Mouse (Mus musculus): ENCODE measurements around the gene Scgb2b11.
"Not testable (repeated sequence)": the region's sequence is repeated elsewhere in the genome, so short reads cannot be mapped to it uniquely, and the experiment has no call there.

Gene Scgb2b11

DNA sequence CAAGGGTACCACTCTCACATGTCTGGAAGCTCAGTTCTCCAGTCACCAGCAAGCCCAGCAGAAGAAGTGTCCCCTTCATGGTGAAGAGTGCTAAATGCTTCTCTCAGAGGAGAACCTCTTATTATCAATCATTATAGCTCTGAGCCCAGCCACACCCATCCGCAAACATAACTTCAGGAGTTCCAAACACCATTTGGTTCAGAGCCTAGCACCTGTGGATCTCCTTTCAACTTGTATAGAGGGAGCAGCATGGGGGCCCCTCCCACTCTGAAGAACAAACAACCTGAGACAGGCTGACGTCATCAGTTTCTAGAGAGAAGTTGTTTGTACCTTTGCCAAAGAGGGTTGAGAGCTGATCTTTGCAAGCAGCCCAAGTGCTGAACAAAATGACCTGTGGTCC is at the start of gene Scgb2b11:
Scgb2b11 (minus strand) TSS at position 101 of the 400 bp plus-strand sequence.
- not testable (repeated sequence) for DNase-seq

DNA sequence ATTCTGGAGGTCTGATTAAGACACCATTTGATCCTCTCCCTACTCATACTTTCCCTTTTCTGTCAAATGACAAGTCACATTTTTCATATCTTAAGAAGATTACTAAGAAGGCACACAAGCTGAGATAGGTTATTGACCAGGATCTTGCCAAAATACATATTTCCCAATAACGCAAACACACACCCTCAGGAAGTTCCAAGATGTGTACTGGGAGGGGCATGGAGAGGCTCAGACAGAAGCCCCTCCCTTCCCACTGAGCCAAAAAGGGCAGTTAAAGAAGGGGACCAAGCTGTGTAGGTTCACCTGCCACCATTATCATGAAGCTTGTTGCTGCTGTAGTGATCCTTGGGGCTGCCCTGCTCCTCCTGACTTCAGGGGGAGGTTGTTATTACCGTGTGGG is 11.6 kb upstream of the Scgb2b11 start, which contains the start of gene Scgb1b11:
Scgb1b11 (plus strand) TSS at position 301 of the 400 bp plus-strand sequence.
- DNase-seq: not testable (repeated sequence)

All from kidney, postnatal 25 days (tissue).